Mouse (Mus musculus) liver, adult 2 months (tissue): ENCODE results near the gene Gm21970.

ENCODE experiments used
- CTCF ChIP-seq: fragments of 200-500 bp; IDR thresholded peaks from 2 replicates; pipeline ENCODE4 v1.5.1; 2011; ENCODE audit warnings: low read depth, low read length, control low read depth
- POLR2A ChIP-seq: fragments of 200-500 bp; IDR thresholded peaks from 2 replicates; pipeline ENCODE4 v1.6.1; 2011; ENCODE audit warnings: low read length, control low read depth; ENCODE audit not compliant: insufficient read depth; ENCODE audit errors: extremely low read depth

DNA sequence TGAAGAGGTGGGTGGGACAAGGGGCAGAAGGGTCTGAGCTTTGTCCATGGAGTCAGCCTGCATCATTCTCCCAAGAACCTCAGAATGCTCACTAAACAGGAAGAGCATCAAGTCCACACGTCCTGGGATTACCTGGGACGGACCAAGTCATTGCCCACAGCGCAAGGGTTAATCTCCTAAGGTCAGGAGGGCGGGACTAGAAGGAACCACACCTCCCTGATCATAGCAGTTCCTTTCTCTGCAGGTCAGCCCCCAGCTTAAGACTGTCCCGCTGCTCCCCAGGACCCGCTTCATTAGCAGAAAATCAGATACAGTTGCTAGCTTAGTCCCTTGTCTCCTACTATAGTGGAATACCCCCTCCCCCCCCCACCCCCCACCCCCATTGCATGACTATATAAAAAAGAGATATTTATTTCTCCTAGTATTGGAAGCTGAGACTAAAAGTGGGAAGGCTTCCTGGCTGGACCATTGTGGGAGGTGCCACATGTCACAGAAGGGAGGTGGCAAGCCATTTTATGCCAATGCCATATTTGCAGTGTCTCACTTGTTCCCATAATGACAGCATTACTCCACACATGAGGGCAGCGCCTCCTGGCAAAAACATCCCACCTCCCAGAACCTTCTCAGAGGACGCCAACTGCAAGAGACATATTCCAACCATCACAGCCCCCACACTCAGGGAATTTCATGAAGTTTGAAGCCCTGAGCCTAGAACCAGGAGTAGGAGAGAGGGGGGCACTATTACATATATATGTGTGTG lies 4.3 kb downstream of the Gm21970 start:
- no peak for TF ChIP-seq CTCF
- TF ChIP-seq POLR2A, result no peak
